Mouse (Mus musculus) kidney, postnatal 4 days (tissue): ENCODE results near the gene Pde6h.

Experiments
- DNase-seq, 2 experiments: peaks; one replicate each; pipeline ENCODE4 v3.0.0; 2021; ENCODE audit warnings: mixed read lengths in 2 of 2

The Pde6h gene

GRCm38 (mm10) chr6:136941051-136942021 is 17.7 kb downstream of the Pde6h start, which contains the start of gene Arhgdib:
Arhgdib (minus strand) TSS chr6:136941899.
- peak; percentile 37 to 63 for DNase-seq

- no peak for DNase-seq
Measured at GRCm38 (mm10) chr6:136942280-136942679, 18.6 kb downstream of the Pde6h start.

DNA sequence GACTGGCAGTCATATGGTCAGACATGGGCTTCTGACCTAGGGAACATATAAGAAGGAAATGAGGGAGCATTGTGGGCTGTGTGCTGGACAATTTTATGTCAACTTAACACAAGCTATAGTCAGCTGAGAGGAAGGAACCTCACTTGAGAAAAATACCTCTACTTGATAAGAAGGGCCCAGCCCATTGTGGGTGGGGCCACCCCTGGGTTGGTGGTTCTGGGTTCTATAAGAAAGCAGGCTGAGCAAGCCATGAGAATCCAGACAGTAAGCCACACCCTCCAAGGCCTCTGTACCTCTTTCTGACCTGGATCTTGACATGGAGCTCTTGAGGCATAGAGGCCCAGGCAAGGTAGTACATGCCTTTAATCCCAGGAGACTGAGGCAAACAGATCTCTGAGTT is 19.8 kb downstream of the Pde6h start:
- no peak for DNase-seq

DNA sequence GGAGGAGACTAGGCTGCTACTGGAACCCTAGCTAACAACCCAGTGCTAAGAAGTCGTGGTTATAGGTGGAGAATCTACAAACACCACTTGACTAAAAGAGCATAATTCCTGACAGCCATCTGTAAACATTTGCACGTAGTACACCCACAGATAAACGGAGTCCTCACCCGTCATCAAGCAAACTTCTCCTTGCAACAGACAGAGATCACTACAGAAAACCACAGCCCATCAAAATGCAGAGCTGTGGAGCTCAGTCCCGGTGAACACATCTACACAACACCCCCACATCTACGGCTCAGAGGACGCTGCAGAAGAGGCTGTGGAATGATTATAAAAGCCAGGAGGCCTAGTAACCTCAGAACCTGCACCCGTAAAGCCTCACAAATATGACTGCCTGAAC is 20.9 kb downstream of the Pde6h start:
- no peak for DNase-seq

GRCm38 (mm10) chr6:136946241-136946640 is 22.6 kb downstream of the Pde6h start:
- DNase-seq: no peak

- peak; percentile 45 to 60 for DNase-seq
Measured at GRCm38 (mm10) chr6:136946943-136947342, 23.3 kb downstream of the Pde6h start.

DNA sequence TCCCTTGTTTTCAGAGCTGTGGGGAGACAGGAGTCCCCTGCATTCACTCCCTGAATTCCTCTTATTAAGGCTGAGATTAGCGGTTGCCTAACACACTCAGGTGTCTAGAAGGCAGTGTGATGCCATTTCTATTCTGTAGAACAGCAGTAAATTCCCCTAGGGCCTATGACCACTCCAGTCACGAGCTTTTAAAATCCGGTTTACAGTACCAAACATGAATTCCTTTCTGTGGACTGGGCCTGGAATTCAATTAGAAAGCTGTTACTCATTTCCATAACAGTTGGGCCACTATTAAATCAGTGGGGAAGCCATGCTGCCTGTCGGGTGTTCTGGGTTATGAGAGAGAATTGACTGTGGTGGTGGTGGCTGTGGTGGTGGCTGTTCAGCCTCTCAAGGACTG is 24.1 kb downstream of the Pde6h start:
- DNase-seq: no peak

- DNase-seq: no peak
Measured at GRCm38 (mm10) chr6:136950171-136950570, 26.5 kb downstream of the Pde6h start.

GRCm38 (mm10) chr6:136952930-136953329 is 29.3 kb downstream of the Pde6h start:
- DNase-seq: no peak

DNA sequence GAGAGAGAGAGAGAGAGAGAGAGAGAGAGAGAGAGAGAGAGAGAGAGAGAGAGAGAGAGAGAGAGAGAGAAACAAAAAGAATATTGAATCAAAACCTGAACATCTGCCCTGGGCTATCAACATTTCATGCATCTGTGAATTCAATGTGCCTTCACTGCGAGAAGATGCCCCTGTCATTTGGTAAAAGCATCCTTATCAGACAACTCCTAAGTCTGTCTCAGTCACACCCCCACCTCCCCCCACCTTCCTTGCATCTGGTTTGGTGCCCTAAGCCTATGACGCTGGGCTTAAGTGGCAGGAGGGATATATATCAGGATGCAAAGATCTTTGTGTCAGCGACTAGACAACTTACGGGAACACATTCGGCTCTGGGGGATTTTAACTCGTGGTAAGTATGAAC is 30.6 kb downstream of the Pde6h start:
- DNase-seq: no peak

- no peak for DNase-seq
Measured at GRCm38 (mm10) chr6:136954715-136955114, 31.1 kb downstream of the Pde6h start.

DNA sequence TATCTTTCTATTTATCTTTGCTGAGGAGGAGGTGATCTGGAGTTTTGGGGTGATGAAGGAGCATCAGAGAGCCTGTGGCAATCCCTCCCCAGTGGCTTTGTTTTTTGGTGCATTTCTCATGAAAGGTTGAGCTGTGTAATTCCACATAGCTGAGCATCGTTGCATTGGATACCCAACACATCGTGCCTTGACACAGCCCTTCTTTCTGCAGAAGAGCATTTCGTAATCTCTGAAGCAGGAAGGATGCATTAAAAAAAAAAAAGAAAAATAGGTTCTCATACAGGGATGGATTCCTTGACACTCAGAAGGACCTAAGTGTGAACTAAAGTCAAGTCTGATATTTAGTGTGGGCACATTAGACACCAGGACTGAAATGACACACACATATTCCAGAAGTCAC is 31.6 kb downstream of the Pde6h start:
- DNase-seq: no peak

DNA sequence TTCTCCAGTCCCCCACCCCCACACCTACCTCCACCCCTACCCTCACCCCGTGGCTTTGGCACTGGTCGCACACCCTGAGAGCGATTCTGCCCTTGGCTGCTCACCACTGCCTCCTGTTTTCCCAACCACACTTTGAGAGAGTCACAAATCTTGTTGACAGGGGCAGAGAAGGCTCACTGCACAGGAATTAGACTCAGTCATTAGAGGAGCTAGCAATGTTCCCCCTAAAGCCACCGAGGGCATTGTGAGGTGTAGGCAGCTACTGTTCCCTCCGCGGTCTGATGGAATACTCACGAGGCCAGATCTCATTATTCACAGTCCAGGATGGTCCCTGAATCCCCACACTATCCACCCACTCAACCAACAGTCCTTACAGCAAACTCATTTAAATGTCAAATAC is 33.4 kb downstream of the Pde6h start:
- peak; percentile 31 to 47 for DNase-seq

DNA sequence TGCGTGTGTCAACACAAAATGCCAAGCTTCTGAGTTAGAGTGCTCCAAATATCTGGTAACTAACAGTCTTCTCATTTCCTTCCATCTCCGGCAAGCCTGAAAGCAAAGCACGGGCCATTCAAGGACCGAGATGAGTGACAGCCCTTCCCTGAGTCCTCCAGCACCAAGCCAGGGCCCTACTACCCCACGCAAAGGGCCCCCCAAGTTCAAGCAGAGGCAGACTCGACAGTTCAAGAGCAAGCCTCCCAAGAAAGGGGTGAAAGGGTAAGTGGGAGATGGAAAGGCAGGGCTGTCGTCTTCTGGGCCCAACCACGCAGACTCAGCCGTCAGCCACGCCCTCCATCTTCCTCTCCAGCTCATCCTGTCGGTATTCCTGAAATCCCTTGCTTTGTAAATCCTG is 35.5 kb downstream of the Pde6h start:
- no peak for DNase-seq

GRCm38 (mm10) chr6:136962957-136963356 is 39.3 kb downstream of the Pde6h start:
- no peak for DNase-seq

DNA sequence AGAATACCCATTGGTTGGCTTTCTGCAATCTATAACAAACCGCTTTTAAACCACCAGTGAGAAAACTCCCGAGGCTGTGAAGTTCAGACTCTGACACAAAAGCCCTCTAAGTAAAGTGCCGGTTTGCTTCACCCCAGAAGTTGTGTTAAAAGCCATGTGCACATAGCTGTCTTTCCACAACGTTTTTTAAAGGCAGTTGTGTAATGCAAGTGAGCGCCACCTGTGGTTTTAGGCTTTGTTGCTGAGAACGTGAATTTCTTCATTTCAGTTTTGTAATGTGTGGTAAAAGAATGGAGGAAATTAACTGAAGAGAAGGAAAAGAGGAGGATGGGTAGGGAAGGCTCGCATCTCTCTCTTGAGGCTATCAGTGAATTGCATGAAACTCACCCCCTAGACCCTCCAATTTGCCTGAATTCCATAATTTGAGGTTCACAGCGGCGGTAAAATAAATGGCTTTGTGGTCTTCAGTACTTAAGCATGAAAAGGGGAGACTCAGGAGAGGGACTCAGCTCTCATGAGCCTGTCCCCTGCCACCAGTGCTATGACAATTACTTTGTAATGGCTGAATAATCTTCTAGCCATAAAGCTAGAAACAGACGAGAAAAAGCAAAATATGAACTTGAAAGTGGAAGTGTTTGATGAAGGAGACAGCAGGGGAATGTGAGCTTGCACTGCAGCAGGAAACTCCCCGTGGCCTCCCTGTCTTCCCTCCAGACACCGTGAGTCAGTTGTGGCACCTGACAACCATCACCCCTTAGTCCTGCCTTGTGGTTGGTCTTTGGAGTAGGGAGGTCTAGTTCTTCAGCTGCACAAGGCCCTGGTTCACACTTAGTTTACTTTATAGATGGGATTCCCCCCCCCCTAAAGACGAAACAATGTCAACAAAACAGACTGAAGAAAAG is 41.2 kb downstream of the Pde6h start:
- no peak for DNase-seq

DNA sequence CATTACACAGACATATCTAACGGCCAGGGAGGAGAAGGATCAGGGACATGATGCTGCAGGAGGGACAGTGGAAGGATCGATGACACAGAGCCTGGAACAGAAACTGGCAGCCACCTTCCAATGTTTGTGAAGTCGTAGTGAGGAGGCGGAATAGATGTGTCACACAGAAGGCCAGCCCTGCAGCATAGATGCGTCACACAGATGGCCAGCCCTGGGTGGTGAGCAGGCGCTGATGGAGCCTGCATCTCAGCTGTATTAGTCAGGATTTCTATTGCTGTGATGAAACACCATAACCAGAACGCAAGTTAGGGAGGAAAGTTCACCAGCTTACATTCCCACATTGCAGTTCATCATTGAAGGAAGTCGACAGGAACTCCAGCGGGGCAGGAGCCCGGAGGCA is 42.3 kb downstream of the Pde6h start:
- no peak for DNase-seq

- DNase-seq: no peak
Measured at GRCm38 (mm10) chr6:136967466-136967865, 43.8 kb downstream of the Pde6h start.

DNA sequence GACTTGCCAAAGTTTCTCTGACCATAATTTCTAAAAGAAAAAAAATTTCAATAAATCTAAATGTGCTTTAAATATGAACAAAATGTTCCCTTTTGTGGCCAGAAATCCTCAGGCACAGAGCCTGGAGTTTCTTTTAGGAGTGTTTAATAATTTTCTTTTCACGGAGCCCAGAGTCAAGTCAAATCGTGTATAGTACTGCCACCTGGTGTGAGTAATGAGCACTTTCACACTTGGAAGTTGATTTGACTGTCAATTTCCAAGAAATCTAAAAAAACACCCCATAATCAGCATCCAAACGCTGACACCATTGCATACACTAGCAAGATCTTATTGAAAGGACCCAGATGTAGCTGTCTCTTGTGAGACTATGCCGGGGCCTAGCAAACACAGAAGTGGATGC is 45.2 kb downstream of the Pde6h start:
- DNase-seq: peak in 1 of 2 experiments; percentile 38

DNA sequence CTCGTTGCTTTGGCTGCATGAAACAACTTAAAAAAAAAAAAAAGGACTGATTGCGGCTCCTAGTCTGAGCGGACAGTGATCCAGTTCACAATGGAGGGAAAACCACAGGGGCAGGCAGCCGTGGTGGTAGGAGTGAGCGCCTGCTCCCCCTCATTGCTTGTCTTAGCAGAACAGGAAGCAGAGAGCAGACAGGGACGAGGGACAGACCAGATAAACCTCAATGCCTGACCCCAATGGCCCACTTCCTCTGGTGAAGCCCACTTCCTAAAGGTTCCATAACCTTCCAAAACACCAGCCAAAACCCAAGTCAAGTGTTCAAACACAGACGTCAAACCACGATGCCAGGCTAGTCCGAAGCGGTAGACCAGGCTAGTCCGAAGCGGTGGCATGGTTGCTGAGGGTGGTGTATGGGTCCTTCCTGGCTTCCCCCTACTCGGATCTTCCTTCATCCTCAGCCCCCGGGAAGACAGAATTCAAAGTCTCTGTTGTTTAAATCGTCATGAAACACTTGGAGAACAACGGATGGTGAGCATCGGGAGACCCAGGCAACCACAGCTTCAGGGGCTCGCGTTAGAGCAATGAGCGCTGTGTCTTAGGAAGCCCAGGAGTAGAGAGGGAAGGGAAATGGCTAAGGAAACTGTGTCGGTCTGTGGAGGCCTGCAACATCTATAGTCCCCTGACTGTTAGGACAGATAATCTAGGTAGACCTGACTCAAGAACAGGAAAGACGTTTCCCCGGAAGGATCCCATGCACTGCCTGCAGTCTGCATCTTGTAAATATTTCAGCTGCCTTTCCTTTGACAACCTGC is 55.8 kb downstream of the Pde6h start:
- DNase-seq: no peak

DNA sequence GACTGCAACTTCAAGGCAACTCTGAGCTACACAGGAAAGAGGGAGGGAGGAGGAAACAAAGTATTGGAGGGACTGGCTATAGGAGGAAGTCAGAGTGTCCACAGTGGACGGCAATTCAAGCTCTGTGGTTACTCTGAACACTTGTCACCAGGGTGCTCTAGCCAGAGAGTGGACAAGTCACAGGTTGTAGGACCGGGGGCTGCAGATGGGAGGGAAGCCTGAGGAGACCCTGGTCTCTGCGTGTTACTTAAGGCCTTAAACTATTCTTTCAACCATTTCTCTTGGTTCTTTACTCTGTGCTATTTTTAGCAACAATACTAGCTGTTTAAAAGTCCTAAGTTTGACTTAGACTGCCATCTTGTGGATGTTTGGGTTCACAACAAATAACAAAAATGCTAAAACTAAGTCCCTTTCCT is 56.7 kb downstream of the Pde6h start:
- peak; percentile 21 to 47 for DNase-seq

- DNase-seq: no peak
Measured at GRCm38 (mm10) chr6:136982581-136982980, 58.9 kb downstream of the Pde6h start.

- no peak for DNase-seq
Measured at GRCm38 (mm10) chr6:136983201-136983600, 59.6 kb downstream of the Pde6h start.
